Mouse (Mus musculus): ENCODE data around the gene Racgap1. TPM values are rescaled to one million over a fixed set of nuclear protein-coding genes. Genes with fewer than 3 reads are reported as not detected.

Racgap1 gene
- polyA plus RNA-seq, 1 experiment from 2014 or later: 35.9 TPM

GRCm38 (mm10) chr15:99603216-99603615, 48.2 kb downstream of the Racgap1 start:
- TF ChIP-seq EP300 (optimal IDR thresholded peaks at IDR 0.05): no peak
- no peak for TF ChIP-seq CTCF (IDR thresholded peaks at IDR 0.05; ENCODE audit: low read depth)
- 66% methylated on average over 7 of the region's 7 CpGs for WGBS
- ATAC-seq (ENCODE audit: low FRiP score, low TSS enrichment): no peak
- no peak for DNase-seq (ENCODE audit: low spot score)
- Histone ChIP-seq H3K4me1 (replicated peaks; ENCODE audit: control insufficient read depth, insufficient read depth) (no peaks in the 10 kb centered on the region), H3K4me3 (ENCODE audit: low read depth, low read length) (no peak overlapping the region), H3K9me3 (ENCODE audit: control insufficient read depth, low read length) (no peaks in the 10 kb centered on the region), H3K9ac (ENCODE audit: low read length) (no peak overlapping the region), H3K4me2 (replicated peaks; ENCODE audit: low read depth) (no peak overlapping the region), H3K27ac (replicated peaks) (no peak overlapping the region), H3K27me3 (ENCODE audit: control insufficient read depth, insufficient read depth, low read length) (no peaks in the 10 kb centered on the region), H3K36me3 (ENCODE audit: control insufficient read depth, insufficient read depth, low read length) (no peaks in the 10 kb centered on the region)

GRCm38 (mm10) chr15:99602206-99602820, 49.1 kb downstream of the Racgap1 start:
- Histone ChIP-seq H3K27ac (replicated peaks) (no peak overlapping the region), H3K4me2 (replicated peaks; ENCODE audit: low read depth) (no peak overlapping the region), H3K36me3 (ENCODE audit: control insufficient read depth, insufficient read depth, low read length) (no peaks in the 10 kb centered on the region), H3K27me3 (ENCODE audit: control insufficient read depth, insufficient read depth, low read length) (no peaks in the 10 kb centered on the region), H3K4me1 (replicated peaks; ENCODE audit: control insufficient read depth, insufficient read depth) (no peaks in the 10 kb centered on the region), H3K9ac (ENCODE audit: low read length) (no peak overlapping the region), H3K9me3 (ENCODE audit: control insufficient read depth, low read length) (no peaks in the 10 kb centered on the region), H3K4me3 (ENCODE audit: low read depth, low read length) (no peak overlapping the region)
- WGBS: 83% methylated on average over 17 of the region's 17 CpGs
- ATAC-seq (ENCODE audit: low FRiP score, low TSS enrichment): no peak
- no peak for DNase-seq (ENCODE audit: low spot score)
- TF ChIP-seq EP300 (optimal IDR thresholded peaks at IDR 0.05): no peak
- no peak for TF ChIP-seq CTCF (IDR thresholded peaks at IDR 0.05; ENCODE audit: low read depth)

- no peaks in the 10 kb centered on the region for H3K9me3 ChIP-seq (ENCODE audit: control insufficient read depth, low read length)
- no peak overlapping the region for H3K4me2 ChIP-seq (replicated peaks; ENCODE audit: low read depth)
- WGBS: 57% methylated on average over 4 of the region's 5 CpGs
- no peak overlapping the region for H3K9ac ChIP-seq (ENCODE audit: low read length)
- H3K27me3 ChIP-seq (ENCODE audit: control insufficient read depth, insufficient read depth, low read length): no peaks in the 10 kb centered on the region
- ATAC-seq (ENCODE audit: low FRiP score, low TSS enrichment) (no peak), DNase-seq (ENCODE audit: low spot score) (no peak)
- H3K36me3 ChIP-seq (ENCODE audit: control insufficient read depth, insufficient read depth, low read length): no peaks in the 10 kb centered on the region
- no peaks in the 10 kb centered on the region for H3K4me1 ChIP-seq (replicated peaks; ENCODE audit: control insufficient read depth, insufficient read depth)
- TF ChIP-seq EP300 (optimal IDR thresholded peaks at IDR 0.05) (no peak), CTCF (IDR thresholded peaks at IDR 0.05; ENCODE audit: low read depth) (no peak)
- no peak overlapping the region for H3K4me3 ChIP-seq (ENCODE audit: low read depth, low read length)
- no peak overlapping the region for H3K27ac ChIP-seq (replicated peaks)
These were observed 49.7 kb downstream of the Racgap1 start for GRCm38 (mm10) chr15:99601823-99602120.

GRCm38 (mm10) chr15:99600986-99601822, 50.3 kb downstream of the Racgap1 start, which contains the start of gene Aqp6:
Gene Aqp6 (plus strand): TSS chr15:99601400.
- 74% methylated on average over 21 of the region's 22 CpGs for WGBS
- H3K4me1 ChIP-seq (replicated peaks; ENCODE audit: control insufficient read depth, insufficient read depth): no peaks in the 10 kb centered on the region

GRCm38 (mm10) chr15:99599245-99600070, 52.0 kb downstream of the Racgap1 start:
- H3K4me2 ChIP-seq (replicated peaks; ENCODE audit: low read depth): no peak overlapping the region
- no peak overlapping the region for H3K9ac ChIP-seq (ENCODE audit: low read length)
- DNase-seq (ENCODE audit: low spot score) (no peak), ATAC-seq (ENCODE audit: low FRiP score, low TSS enrichment) (no peak)
- H3K9me3 ChIP-seq (ENCODE audit: control insufficient read depth, low read length): no peaks in the 10 kb centered on the region
- WGBS: 60% methylated on average over 17 of the region's 17 CpGs
- no peaks in the 10 kb centered on the region for H3K36me3 ChIP-seq (ENCODE audit: control insufficient read depth, insufficient read depth, low read length)
- no peak overlapping the region for H3K4me3 ChIP-seq (ENCODE audit: low read depth, low read length)
- peaks cover 5% of the 10 kb centered on the region; the same call in 1 of the 2 replicates for H3K27me3 ChIP-seq (ENCODE audit: control insufficient read depth, insufficient read depth, low read length)
- TF ChIP-seq EP300 (optimal IDR thresholded peaks at IDR 0.05): no peak
- TF ChIP-seq CTCF (IDR thresholded peaks at IDR 0.05; ENCODE audit: low read depth): no peak
- H3K27ac ChIP-seq (replicated peaks): no peak overlapping the region
- H3K4me1 ChIP-seq (replicated peaks; ENCODE audit: control insufficient read depth, insufficient read depth): no peaks in the 10 kb centered on the region

More at GRCm38 (mm10) chr15:99600986-99601822, 50.3 kb downstream of the Racgap1 start, which contains the start of gene Aqp6:
- H3K27me3 ChIP-seq (ENCODE audit: control insufficient read depth, insufficient read depth, low read length): no peaks in the 10 kb centered on the region
- no peak within 1 kb of the TSS for H3K27ac ChIP-seq (replicated peaks)
- H3K36me3 ChIP-seq (ENCODE audit: control insufficient read depth, insufficient read depth, low read length): no peaks in the 10 kb centered on the region
- H3K4me3 ChIP-seq (ENCODE audit: low read depth, low read length): no peak within 1 kb of the TSS
- ATAC-seq (ENCODE audit: low FRiP score, low TSS enrichment): no peak
- H3K9me3 ChIP-seq (ENCODE audit: control insufficient read depth, low read length): no peaks in the 10 kb centered on the region
- H3K4me2 ChIP-seq (replicated peaks; ENCODE audit: low read depth): no peak within 1 kb of the TSS
- no peak for DNase-seq (ENCODE audit: low spot score)
- TF ChIP-seq EP300 (optimal IDR thresholded peaks at IDR 0.05): no peak
- H3K9ac ChIP-seq (ENCODE audit: low read length): no peak within 1 kb of the TSS
